Mouse (Mus musculus) retina, postnatal 7 days (tissue): ENCODE measurements around the gene Ptx4.

Experiments
- DNase-seq: peaks from one replicate; pipeline ENCODE4 v3.0.0-alpha.2; 2012; ENCODE audit warnings: low read depth, low spot score

Ptx4 gene

DNA sequence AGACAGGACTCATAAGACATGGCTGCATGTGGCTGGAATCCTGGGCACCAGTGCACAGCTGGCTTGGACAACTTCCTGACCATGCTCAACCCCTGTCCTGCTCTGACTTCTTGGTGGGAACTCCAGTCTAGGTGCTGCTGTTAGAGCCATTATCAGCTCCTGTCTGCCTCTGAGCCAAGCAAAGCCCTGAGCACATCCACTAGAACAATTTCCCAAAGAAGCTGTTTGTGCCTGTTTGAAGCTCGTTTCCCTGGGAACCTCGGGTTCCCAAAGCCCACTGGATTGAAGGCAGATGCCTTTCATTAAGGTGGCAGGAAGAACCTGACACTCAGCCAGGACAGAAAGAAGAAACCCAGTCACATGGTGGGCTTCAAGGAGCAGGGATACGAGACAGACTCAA lies at the start of gene Ptx4:
Ptx4 (plus strand) TSS at position 355 of the 400 bp plus-strand sequence.
- no peak for DNase-seq

DNA sequence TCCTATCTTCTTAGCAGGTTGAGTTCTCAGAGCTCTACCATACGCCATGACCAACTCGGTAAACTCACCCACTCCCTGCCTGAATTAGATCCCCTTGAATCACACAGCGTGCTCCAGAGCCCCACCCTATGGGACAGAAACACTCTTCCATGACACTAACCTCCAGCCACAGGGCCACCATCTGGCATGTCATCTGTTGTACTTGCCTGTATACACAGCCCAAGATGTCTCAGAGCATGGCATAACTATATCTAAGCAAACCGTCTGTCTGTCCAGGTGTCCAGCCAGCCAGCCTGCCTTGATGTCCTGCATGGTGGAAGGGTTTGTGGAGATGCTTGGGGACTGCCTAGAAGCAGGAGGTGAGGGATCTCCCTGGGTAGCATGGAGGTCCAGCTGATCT lies 43.7 kb upstream of the Ptx4 start:
- DNase-seq: no peak

DNA sequence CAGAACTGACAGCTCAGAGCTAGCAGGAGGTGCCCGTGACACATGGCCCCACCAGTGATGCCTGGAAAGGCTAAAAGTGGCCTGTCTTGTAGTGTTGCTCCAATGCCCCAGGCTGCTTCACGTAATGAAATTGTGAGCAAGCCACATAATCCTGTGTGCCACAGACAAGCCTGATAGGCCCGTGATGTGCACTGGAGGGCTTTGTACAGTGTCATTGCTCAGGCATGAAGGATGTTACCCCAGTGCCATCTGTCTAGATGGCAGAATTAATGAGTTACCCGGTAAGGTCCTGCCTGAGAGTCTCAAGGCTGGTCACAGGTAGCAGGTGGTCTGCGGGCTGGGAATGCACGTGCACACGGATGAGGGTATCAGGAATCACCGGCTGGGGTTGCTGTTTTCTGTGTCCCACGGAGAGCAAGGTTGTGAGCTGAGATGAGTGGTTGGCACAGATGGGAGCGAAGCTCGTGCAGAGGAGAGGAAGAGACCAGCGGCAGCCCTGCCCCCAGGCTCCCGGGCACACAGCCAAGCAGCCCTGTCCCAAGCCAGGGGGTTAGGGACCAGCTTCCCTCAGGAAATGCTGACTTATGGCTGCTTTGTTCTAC lies 42.7 kb upstream of the Ptx4 start:
- DNase-seq: peak; percentile 32

DNA sequence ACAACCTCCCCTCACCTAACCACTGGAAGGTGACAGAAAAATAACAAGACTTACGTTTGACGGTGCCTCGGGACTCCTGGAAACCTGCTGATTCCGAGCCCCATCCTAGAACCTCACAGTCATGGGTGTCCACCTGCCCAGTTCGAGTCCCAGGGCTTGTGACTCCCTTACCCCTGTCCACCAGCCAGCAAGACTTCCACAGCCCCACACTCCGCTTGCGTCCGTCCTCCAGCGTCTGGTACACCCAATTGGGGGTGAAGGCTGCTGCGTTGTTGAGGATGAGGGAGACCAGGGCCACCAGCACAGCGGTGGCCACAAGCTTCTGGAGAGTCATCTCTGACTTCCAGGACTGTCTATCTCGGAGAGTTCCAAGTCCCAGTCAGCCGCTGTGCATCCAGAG lies 40.4 kb upstream of the Ptx4 start:
- DNase-seq: no peak

DNA sequence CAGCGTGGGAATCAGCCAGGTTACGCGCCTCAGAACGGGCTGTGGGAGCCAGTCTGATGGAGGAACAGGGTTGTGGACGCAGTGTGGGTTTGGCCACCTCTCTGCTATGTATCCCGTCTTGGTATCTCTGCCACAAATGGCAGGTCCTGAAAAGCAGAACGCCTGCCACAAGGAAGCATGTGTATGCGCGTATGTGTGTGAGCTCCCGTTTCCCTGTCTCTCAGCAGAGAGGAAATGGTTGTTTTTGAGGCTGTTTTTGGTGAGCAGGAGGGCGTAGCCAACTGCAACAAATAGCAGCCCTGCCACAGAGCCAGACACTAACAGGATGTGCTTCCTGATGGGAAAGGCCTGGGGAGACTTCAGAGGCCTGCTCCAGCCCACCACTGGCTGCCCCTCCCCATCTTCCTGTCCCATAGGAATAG lies 39.6 kb upstream of the Ptx4 start:
- DNase-seq: no peak

DNA sequence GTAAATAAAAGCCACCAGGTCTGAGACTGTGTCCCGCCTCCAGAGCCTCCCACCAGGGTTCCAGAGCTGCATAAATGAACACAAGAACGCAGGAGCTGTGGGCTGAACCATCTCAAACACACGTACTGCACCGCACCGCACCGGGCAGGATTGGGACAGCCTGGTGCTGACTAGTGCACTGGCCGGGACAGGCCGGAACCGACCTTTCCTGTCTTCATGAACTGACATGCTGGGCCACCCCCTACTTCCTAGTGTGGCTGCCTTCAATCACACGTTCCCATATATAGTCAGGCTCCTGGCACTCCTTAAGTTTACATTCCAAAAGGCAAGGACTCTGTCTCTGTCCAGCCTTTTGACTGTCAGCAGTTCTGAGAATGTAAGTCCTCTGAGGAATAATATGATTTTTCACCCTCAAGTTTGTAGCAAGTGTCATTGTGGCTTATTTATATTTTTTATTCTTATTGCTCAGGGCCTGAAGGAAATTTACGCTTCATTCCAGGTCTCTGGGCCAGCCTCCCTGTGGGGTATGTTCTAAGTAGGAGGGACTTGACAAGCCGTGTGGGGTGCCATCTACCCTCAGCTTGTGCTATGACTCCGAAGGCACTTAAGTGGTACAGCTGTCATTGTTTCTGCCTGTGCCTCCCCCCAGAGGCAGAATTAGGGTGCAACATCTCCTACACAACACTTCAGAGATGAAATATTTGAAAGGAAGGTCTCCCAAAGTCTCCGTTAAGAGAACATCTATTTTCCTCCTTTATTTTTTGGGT lies 38.3 kb upstream of the Ptx4 start:
- no peak for DNase-seq

DNA sequence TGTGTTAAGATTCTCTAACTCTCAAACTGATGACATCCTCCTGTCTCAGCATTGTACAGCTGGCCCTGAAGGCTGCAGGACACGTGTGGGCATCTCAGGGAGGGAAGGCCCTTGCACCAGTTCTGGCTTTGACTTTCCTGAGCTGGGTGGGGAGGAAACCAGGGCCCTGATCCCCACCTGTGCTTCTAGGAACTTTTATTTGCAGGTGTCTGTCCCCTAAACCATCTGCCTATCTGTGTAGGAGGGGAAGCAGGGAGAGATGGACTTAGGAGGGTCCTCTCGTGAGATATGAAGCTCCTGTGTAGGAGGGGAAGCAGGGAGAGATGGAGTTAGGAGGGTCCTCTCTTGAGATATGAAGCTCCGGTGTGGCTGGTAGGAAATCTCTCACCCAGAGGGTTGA lies 37.7 kb upstream of the Ptx4 start:
- no peak for DNase-seq

DNA sequence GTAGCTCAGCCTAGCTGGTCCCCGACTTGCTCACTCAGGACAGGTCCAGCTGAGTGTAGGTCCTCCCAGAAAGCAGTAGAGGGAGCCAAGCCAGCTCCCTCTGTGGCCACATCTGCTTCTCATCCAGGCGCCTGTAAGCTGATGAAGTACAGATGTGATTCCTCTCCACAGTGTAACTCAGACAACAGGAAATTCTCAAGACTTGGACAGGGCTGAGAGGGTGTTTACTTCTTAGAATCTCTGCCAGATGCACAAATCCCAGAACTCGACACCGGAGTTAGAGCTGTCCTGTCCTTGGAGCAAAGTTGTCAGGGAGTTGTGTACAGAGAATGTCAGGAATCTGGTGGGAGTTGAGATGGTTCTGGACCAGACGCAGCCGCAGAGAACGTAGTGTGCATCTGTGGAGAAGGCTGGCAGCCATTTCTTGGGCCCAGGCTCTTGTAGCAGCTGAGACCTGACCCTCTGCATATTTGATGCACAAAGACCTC lies 37.1 kb upstream of the Ptx4 start, which contains the start of gene Tmem204:
Tmem204 (minus strand) TSS at position 148 of the 488 bp plus-strand sequence.
- no peak for DNase-seq

DNA sequence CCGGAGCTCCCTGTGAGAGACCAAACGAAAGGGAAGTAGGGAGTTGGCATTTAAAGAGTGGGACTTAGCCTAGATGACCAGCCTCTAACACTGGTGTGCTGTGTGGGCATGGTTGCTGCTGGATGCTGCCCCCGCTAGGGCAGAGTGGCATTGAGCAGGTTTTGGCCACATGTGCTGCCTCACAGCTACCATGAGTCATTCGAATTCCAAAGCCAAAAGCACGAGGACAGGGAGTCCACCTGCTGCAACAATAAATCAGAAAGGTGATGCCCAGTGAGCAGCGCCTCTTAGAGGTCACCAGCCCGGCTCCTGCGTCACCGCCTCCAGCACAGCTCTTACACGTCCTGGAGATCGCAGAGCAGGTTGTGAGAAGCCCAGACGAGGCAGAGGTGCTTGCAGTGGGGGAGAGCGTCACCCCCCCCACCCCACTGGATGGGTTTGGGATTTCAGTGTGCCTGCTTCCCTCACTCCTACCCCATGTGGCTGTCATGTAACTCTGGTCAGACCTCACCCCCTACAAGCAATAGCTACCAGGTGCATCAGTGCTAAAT lies 35.6 kb upstream of the Ptx4 start:
- no peak for DNase-seq

DNA sequence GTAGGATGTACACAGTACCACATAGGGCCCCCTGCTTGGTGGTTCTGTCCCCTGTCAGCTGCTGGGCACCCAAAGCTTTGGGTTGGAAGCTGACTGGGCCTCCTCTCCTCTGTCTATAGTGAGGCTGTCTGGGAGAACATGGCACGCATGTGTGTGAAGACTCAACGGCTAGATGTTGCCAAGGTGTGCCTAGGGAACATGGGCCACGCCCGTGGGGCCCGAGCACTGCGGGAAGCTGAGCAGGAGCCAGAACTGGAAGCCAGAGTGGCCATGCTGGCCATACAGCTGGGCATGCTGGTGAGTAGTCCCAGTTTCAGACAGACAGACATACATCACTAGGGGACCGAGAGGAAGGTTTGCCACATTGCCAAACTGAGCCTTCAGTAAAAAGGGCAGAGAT lies 33.8 kb upstream of the Ptx4 start:
- no peak for DNase-seq

DNA sequence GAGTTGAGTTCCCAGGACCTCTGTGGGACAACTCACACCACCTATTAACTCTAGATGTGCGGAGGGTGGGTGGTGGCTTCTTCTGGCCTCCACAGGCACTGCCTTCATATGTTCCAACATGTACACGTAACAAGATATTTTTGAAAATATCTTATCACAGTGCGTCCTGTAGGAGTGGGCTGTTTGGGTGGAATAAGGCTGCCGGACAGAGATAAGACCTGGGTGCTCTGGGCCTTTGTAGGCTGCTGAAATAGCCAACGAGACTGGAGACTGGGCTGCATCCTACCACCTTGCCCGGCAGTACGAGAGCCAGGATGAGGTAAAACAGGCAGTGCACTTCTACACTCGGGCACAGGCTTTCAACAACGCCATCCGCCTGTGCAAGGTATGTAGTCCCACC lies 31.4 kb upstream of the Ptx4 start:
- no peak for DNase-seq

DNA sequence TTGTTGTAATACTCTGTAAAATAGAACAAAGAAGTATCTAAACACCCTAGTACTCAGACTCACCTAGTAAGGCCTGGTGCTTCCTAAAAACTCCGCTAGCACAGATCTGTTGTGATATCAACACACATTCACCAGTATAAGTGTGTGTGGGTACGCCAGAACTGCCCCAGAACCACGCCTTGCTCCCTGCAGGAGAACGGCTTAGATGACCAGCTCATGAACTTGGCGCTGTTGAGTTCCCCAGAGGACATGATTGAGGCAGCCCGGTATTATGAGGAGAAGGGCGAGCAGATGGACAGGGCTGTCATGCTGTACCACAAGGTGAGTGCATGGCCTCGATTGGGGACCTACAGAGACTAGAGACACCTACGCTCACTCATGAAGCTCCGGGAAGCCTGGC lies 30.1 kb upstream of the Ptx4 start:
- DNase-seq: no peak

DNA sequence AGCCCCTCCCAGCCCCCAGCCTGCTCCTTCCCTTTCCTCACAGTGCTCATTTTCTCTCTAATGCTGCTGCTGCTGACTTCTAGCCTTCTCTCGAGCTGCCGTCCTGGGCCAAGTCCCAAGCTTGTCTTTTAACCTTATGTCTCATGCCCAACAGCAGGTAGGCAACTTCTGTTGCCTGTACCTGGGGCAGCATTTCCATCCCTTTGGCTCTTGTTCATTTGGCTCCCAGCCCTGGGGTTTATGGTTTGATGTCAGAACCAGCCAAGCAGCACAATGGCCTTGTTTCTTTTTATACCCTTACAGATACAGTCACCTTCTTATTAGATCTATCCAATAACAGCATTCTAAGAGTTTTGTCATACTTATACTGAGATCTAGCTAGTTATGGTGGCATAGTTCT lies 24.3 kb upstream of the Ptx4 start:
- no peak for DNase-seq

DNA sequence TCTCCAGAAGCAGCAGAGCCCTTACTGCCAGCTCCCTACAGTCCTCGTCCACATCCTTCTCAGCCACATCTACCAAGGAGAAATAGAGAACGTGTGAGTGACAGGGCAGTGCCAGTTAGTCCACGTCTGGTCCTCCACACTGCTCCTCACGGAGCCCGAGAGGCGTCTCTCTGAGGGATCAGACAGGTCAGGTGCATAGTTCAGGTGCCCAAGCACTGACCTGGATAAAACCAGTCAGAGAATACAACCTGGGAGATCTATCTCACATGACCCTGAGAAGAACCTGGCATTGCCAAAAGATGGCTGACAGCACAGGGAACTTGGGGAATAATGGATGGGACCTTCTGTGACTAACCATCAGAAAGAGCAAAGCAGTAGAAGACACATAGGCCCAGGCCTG lies 20.5 kb upstream of the Ptx4 start:
- DNase-seq: no peak

DNA sequence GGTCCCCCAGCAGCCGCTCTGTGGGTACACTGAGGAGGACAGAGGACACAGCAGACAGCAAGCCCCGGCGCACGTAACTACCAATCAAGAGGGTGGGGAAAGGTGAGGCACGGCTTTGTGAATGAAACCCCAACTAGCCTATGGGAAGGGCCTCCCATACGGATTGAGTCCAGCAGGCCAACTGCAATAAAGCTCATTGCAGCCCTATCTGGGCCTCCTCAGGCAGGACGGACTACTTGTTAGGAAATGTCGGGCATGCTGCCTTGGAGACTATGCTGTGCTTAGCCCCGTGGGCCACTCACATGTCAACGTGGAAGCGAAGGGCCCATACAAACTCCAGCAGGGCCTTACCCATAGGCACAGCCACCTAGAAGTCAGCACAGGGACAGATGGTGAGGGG lies 19.2 kb upstream of the Ptx4 start:
- DNase-seq: no peak

DNA sequence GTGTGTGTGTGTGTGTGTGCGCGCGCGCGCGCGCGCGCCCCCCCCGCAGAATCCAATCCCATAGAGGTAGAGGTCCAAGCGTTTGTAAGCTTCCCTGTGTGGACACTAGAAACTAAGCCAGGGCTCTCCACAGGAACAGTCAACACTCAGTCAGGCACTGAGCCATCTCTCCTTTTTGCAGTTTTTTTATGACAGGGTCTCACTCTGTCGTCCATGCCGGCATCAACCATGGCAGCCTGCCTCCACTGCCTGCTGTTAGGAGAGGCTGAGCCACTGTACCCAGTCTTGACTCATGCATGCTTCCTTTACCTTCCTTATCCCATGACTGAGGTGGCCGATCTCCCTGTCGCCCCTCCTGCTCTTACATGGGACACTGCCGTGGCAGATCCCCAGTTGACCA lies 12.8 kb upstream of the Ptx4 start:
- no peak for DNase-seq

DNA sequence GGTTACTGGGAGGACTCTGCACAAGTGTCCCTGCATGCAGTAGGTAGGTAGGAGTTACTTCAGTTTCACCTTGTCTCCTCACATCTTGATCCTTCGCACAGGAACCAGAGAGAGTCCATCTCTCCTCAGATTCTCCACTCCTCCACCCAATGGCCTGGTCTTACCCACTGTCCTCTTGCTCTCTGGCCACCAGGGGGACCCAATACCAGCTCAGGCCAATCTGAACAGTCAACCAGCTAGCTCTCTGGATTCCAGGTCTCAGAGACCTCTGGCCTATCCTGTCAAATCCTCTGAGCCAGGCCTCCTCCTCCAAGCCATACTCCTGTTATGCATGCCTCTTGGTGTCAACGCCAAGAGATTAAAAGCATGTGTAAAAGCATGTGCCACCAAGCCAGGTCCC lies 11.0 kb upstream of the Ptx4 start:
- peak; percentile 48 for DNase-seq

DNA sequence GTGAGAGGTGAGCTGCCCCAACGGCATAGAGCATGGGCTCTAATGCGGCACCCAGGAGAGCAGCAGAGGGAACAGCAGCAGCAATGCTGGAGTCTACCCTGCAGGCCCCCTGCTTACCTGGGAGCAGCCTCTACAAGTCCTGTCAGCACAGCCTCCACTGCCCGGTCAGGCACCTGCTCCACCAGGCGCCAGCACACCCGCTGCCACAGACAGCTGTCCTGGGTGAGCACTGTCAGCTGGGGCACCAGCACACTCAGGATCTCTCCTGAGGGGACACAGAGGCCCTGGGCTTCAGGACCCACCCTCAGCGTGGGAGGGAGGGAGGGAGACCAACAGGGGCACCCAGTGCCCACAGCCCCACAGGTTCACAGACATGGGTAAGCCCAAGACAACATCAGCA lies 10.0 kb upstream of the Ptx4 start:
- DNase-seq: no peak

DNA sequence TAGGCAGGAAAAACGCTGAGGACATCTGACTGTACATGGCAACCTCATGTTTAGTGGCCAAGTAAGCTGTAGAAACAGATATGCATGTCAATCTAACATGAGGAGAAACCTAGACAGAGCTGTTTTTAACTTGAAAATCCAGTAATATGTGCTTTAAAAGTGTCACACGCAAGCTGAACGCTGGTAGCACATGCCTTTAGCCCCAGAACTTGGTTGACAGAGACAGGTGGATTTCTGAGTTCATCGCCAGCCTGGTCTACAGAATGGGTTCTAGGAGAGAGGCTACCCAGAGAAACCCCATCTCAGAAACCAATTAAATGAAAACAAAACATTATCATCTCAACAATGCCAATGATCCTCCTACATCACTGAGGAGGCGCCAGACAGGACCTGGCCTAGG lies 9.3 kb upstream of the Ptx4 start:
- DNase-seq: no peak

DNA sequence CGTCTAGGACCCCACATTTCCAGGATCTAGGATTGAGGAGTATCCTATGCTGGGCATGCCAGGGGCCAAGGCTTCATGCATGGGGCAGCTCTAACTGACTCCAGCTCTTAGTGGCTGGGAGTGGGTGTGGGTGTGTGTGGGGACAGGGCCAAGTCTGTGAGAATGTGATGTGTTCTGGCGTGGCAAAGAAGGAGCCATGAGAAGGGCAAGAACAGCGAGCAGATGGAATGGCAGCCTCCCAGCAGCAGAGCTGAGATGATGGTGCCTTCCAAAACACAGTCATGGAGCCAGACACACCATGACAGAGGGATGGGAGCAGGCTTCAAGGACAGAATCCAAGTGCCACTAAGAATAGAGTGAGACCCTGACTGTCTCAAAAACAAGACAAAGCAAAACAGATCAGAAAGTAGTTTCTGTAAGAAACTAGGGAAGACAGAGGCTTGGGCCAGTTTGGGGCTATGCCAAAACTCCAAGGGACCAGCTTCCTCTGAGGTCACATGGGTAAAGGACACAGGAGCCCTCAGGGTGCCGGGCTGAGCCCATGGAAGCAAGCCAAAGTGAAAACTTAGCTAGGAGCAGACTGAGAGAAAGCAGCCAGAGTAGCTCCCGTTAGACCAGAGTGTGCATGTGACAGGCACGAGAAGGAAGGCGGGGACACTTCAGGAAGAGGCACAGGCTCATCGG lies 8.7 kb upstream of the Ptx4 start:
- DNase-seq: no peak

DNA sequence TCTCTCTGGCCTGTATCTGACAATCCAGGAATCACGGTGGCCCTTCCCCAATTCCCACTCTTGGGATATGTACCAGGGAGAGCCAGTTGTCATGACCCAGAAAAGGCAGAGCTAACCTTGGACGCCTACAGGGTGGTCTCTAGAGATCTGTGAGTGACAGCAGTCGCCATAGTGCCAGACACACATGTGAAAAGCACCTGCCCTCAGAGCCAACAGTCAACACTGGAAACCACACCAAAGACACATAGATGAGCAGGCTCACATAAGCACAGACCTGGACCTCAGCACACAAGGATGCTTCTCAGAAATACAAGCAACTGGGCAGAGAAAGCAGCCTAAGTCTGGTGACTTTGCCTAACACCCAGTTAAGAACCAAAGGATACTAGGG lies 8.1 kb upstream of the Ptx4 start:
- DNase-seq: no peak

DNA sequence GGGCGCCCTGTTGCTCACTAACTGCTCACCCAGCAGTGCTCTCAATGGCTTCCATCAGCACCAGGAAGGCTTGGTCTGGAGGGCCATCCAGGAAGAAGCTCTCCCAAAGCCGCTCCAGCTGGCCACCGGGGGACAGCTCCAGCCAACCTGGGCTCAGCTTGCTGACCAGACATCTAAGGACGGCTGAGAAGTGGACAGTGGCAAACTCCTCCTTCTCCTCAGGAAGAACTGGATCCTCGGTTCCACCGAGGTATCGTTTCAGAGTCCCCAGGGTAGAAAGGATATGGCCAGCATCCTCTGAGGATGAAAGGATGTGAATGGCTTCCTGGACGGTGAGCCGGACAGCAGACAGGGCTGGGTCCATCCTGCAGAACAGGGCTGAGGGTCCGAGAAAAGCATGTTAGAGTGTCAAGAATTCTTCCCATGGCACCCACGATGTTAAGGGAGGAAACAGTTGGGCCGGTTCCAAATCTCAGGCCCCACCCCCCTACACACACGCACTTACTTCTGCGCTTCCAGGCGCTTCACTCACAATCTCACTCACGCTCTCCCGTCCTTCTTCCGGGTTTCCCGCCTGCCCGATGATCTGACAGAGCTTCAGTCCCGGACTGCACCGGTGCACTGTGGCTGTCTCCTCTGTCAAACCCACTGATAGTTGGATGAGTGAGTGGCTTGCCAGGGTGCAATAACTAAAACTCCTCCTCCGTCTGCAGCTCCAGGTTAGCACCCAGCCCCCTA lies 5.5 kb upstream of the Ptx4 start:
- DNase-seq: no peak
